Comparison of ENCODE assay signal across 11 mouse cellular contexts in the genomic region with DNA sequence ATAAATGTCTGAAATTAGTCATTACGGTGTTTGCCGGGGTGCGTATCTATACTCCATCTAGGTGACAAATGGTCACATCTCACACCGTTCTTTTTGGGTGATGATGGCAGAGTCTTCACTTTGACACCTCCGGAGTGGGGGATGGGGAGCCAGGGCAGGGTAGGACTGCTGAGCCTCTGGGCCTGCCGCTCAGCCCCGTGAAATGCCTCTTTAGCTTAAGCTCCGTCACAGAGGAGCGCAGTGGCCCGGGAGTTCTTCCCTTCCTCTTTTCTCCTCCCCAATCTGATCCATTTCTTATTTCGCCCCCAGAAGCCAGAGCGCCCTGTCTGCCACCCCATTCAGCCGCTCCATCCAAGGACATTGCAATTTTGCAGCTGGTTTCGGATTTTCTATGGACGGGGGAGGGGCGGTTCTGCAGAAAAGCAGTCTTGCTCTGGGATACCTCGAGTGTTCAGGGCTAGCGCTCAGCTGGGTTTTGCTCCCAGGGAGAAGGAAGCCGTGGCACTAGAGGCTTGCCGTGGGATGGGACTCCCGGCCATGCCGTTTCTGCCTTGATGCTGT. TPM values are rescaled to one million over a fixed set of nuclear protein-coding genes. Genes with fewer than 3 reads are reported as not detected.
DNase-seq lines count a peak whose midpoint lies in the region; ATAC-seq and TF ChIP-seq lines count a peak whose summit lies in the region.
"Had no signal": no experiment of that assay in that cellular context is flagged by ENCODE, and none has a peak within 500 bp of the region (broad histone marks: within the 10 kb centered on the region; RNA-seq: fewer than 3 reads in every experiment).

No protein-coding gene starts in this region.

- no peak overlapping the region for H3K4me3 ChIP-seq in liver, embryonic 11.5 days (ENCODE audit: low read depth, low read length)
- H3K4me3 ChIP-seq in liver, embryonic 12.5 days = no peak overlapping the region
- H3K4me3 ChIP-seq in hindbrain, embryonic 11.5 days (ENCODE audit: low read depth, low read length) = no peak overlapping the region
- H3K4me3 ChIP-seq in midbrain, postnatal 0 days (ENCODE audit: low read depth, low read length) = no peak overlapping the region

- TF ChIP-seq CTCF in midbrain, postnatal 0 days (IDR thresholded peaks at IDR 0.05) = no peak

- no peak overlapping the region for H3K27ac ChIP-seq in liver, embryonic 11.5 days (ENCODE audit: low read depth, low read length)
- no peak overlapping the region for H3K27ac ChIP-seq in liver, embryonic 12.5 days
- peak overlapping the region; percentile 65 for H3K27ac ChIP-seq in hindbrain, embryonic 11.5 days (ENCODE audit: low read depth, low read length)
- 0 out of 2 replicates have a peak overlapping the region, but pooled peaks have one; percentile 32 for H3K27ac ChIP-seq in midbrain, postnatal 0 days (ENCODE audit: low read depth, low read length)

- no peaks in the 10 kb centered on the region for H3K4me1 ChIP-seq in liver, embryonic 11.5 days (replicated peaks; ENCODE audit: control insufficient read depth, insufficient read depth, low read length)
- no peaks in the 10 kb centered on the region; the same call in 1 of the 2 replicates for H3K4me1 ChIP-seq in liver, embryonic 12.5 days
- H3K4me1 ChIP-seq in hindbrain, embryonic 11.5 days (replicated peaks; ENCODE audit: control insufficient read depth, insufficient read depth, low read length) = peaks cover 25% of the 10 kb centered on the region
- peaks cover 29% of the 10 kb centered on the region for H3K4me1 ChIP-seq in midbrain, postnatal 0 days (ENCODE audit: insufficient read depth, low read length)

- DNase-seq in adrenal gland, postnatal 14 days = peak; percentile 31
- no peak for DNase-seq in adrenal gland, adult 8-10 months
- no peak for DNase-seq in liver, embryonic 11.5 days (ENCODE audit: low spot score)
- DNase-seq in hindbrain, embryonic 11.5 days (ENCODE audit: low spot score) = peak; percentile 59
- no peak for DNase-seq in midbrain, postnatal 0 days (ENCODE audit: low spot score)
- DNase-seq in adrenal gland, postnatal 4 days (ENCODE audit: low spot score in 2 of 2) = no peak
- no peak for DNase-seq in left cerebral cortex, postnatal 10 days (ENCODE audit: extremely low spot score in 1 of 2, low spot score in 2 of 2)
- DNase-seq: cerebellum, postnatal 25 days; kidney, postnatal 36 days had no signal

- ATAC-seq in liver, embryonic 11.5 days (replicated peaks; ENCODE audit: low FRiP score) = no peak
- ATAC-seq in liver, embryonic 12.5 days = no peak
- ATAC-seq in hindbrain, embryonic 11.5 days (ENCODE audit: low FRiP score) = peak; percentile 43; the same call in 1 of the 2 replicates
- ATAC-seq in midbrain, postnatal 0 days (ENCODE audit: low FRiP score) = no peak

- peaks cover 38% of the 10 kb centered on the region for H3K27me3 ChIP-seq in liver, embryonic 11.5 days (replicated peaks; ENCODE audit: control insufficient read depth, insufficient read depth, low read length)
- H3K27me3 ChIP-seq in liver, embryonic 12.5 days (replicated peaks) = peaks cover 74% of the 10 kb centered on the region
- H3K27me3 ChIP-seq in hindbrain, embryonic 11.5 days (ENCODE audit: control insufficient read depth, insufficient read depth, low read length) = no peaks in the 10 kb centered on the region
- no peaks in the 10 kb centered on the region for H3K27me3 ChIP-seq in midbrain, postnatal 0 days (ENCODE audit: insufficient read depth, low read length)

- H3K9ac ChIP-seq in liver, embryonic 11.5 days (ENCODE audit: low read depth, low read length) = no peak overlapping the region
- no peak overlapping the region for H3K9ac ChIP-seq in liver, embryonic 12.5 days
- H3K9ac ChIP-seq in hindbrain, embryonic 11.5 days (ENCODE audit: low read depth, low read length) = peak overlapping the region; percentile 16; the same call in 1 of the 2 replicates
- H3K9ac ChIP-seq in midbrain, postnatal 0 days (replicated peaks; ENCODE audit: low read length, poor library complexity, severe bottlenecking) = 0 out of 2 replicates have a peak overlapping the region, but pooled peaks have one; percentile 2

- 17% methylated on average over 22 of the region's 22 CpGs for WGBS in liver, embryonic 11.5 days
- 13% methylated on average over 22 of the region's 22 CpGs for WGBS in liver, embryonic 12.5 days (ENCODE audit: insufficient replicate concordance)
- WGBS in hindbrain, embryonic 11.5 days = 13% methylated on average over 22 of the region's 22 CpGs
- WGBS in midbrain, postnatal 0 days = 12% methylated on average over 22 of the region's 22 CpGs

- H3K36me3 ChIP-seq in liver, embryonic 11.5 days (ENCODE audit: control insufficient read depth, insufficient read depth, low read length) = no peaks in the 10 kb centered on the region
- H3K36me3 ChIP-seq in liver, embryonic 12.5 days = no peaks in the 10 kb centered on the region
- no peaks in the 10 kb centered on the region for H3K36me3 ChIP-seq in hindbrain, embryonic 11.5 days (ENCODE audit: control insufficient read depth, insufficient read depth, low read length)
- no peaks in the 10 kb centered on the region for H3K36me3 ChIP-seq in midbrain, postnatal 0 days (ENCODE audit: insufficient read depth, low read length)

- intact Hi-C loops in left cerebral cortex, postnatal 10 days (cut with DNase I) = no loop called here

- 0 out of 2 replicates have a peak overlapping the region, but pooled peaks have one; percentile 2 for H3K4me2 ChIP-seq in liver, embryonic 11.5 days
- H3K4me2 ChIP-seq in liver, embryonic 12.5 days = no peak overlapping the region
- H3K4me2 ChIP-seq in hindbrain, embryonic 11.5 days (replicated peaks; ENCODE audit: low read depth, low read length) = peak overlapping the region; percentile 21; the same call in 1 of the 2 replicates
- peak overlapping the region; percentile 18 for H3K4me2 ChIP-seq in midbrain, postnatal 0 days (ENCODE audit: low read depth, low read length, poor library complexity, severe bottlenecking)

- no peaks in the 10 kb centered on the region for H3K9me3 ChIP-seq in liver, embryonic 11.5 days (ENCODE audit: control insufficient read depth, low read length)
- H3K9me3 ChIP-seq in liver, embryonic 12.5 days (replicated peaks) = no peaks in the 10 kb centered on the region
- no peaks in the 10 kb centered on the region for H3K9me3 ChIP-seq in hindbrain, embryonic 11.5 days (ENCODE audit: control insufficient read depth, low read length)
- H3K9me3 ChIP-seq in midbrain, postnatal 0 days (ENCODE audit: low read length) = no peaks in the 10 kb centered on the region

RNA-seq across cellular contexts. Expression of a gene that starts 43.2 kb away (rescaled TPM):
- not detected in 2 replicates for total RNA-seq in adrenal gland, postnatal 14 days (2021)
- not detected for total RNA-seq in adrenal gland, adult 8-10 months (2022)
- polyA plus RNA-seq in liver, embryonic 11.5 days (2014; fragmentation: Nextera tagmentation; extraction: Ambion mirVana) = not detected in 2 replicates
- polyA plus RNA-seq in liver, embryonic 12.5 days (2016; fragmentation: Nextera tagmentation; extraction: Ambion mirVana) = not detected in 2 replicates
- polyA plus RNA-seq in hindbrain, embryonic 11.5 days (2014; fragmentation: Nextera tagmentation; extraction: Ambion mirVana) = not detected in 2 replicates
- 0.38 TPM in 1 of 2 replicates, not detected in the other for total RNA-seq in midbrain, postnatal 0 days (2014; rRNA removed)
- polyA plus RNA-seq in midbrain, postnatal 0 days (2015; fragmentation: Nextera tagmentation; extraction: Ambion mirVana) = 0.07 TPM in 1 of 2 replicates, not detected in the other
- not detected for total RNA-seq in adrenal gland, postnatal 4 days (2021)
- total RNA-seq in left cerebral cortex, postnatal 10 days (2021) = under 1 TPM in 1 of 2 experiments, not detected in 1; 0.24 TPM
- total RNA-seq: megakaryocyte-erythroid progenitor cell, adult 5-6 weeks had no signal

Comparison
In these comparisons a context has a peak if more than half of its experiments do, and no peak if none do; other contexts are left out.
1. DNase-seq: peak in adrenal gland, postnatal 14 days (single experiment) and hindbrain, embryonic 11.5 days (single experiment); none in adrenal gland, adult 8-10 months (single experiment), liver, embryonic 11.5 days (single experiment), midbrain, postnatal 0 days (single experiment), adrenal gland, postnatal 4 days (0 of 2) and left cerebral cortex, postnatal 10 days (0 of 2).
2. H3K27ac ChIP-seq: peak in hindbrain, embryonic 11.5 days (single experiment) and midbrain, postnatal 0 days (single experiment); none in liver, embryonic 11.5 days (single experiment) and liver, embryonic 12.5 days (single experiment).
3. H3K9ac ChIP-seq: peak in hindbrain, embryonic 11.5 days (single experiment) and midbrain, postnatal 0 days (single experiment); none in liver, embryonic 11.5 days (single experiment) and liver, embryonic 12.5 days (single experiment).